Mouse (Mus musculus) brown adipose tissue, adult 24 weeks (tissue): ENCODE data around the gene Rorc. TPM values are rescaled to one million over a fixed set of nuclear protein-coding genes. Genes with fewer than 3 reads are reported as not detected.

Experiments used
- H3K27ac ChIP-seq: fragments of 200-500 bp; replicated peaks from 2 replicates; pipeline ENCODE4 v1.5.1; 2012; ENCODE audit warnings: low read depth, mild to moderate bottlenecking, low read length
- H3K4me1 ChIP-seq: fragments of 200-500 bp; 2 replicates; pipeline ENCODE4 v1.6.1; 2012; ENCODE audit warnings: low read length, mixed read lengths; ENCODE audit not compliant: control insufficient read depth, insufficient read depth, insufficient read length
- H3K4me3 ChIP-seq: fragments of 200-500 bp; 2 replicates; pipeline ENCODE4 v1.5.1; 2012; ENCODE audit warnings: low read depth, mild to moderate bottlenecking, low read length, moderate library complexity; ENCODE audit not compliant: insufficient read depth
- polyA plus RNA-seq: library from polyadenylated mRNA; stranded (reverse); fragments of >200 nt; gene quantifications from 2 replicates; pipeline ENCODE4 v1.2.4, GENCODE M21; 2012; ENCODE audit not compliant: missing spikeins, insufficient read depth, insufficient read length

Gene Rorc
- polyA plus RNA-seq, 1 experiment, result 40.2 TPM

- H3K4me3 ChIP-seq, result no peak overlapping the region
- no peak overlapping the region for H3K27ac ChIP-seq
- no peaks in the 10 kb centered on the region for H3K4me1 ChIP-seq
Measured at GRCm38 (mm10) chr3:94389420-94389819, 16.8 kb downstream of the Rorc start.

GRCm38 (mm10) chr3:94391001-94391400 is 18.4 kb downstream of the Rorc start:
- H3K4me3 ChIP-seq, result no peak overlapping the region
- H3K27ac ChIP-seq, result no peak overlapping the region
- H3K4me1 ChIP-seq, result no peaks in the 10 kb centered on the region

GRCm38 (mm10) chr3:94392128-94392527 is 19.5 kb downstream of the Rorc start:
- Histone ChIP-seq H3K4me1 (no peaks in the 10 kb centered on the region), H3K4me3 (no peak overlapping the region), H3K27ac (no peak overlapping the region)

GRCm38 (mm10) chr3:94393049-94393448 is 20.5 kb downstream of the Rorc start:
- no peaks in the 10 kb centered on the region for H3K4me1 ChIP-seq

GRCm38 (mm10) chr3:94396336-94396735 is 23.7 kb downstream of the Rorc start:
- Histone ChIP-seq H3K27ac (no peak overlapping the region), H3K4me3 (no peak overlapping the region), H3K4me1 (no peaks in the 10 kb centered on the region)

More at GRCm38 (mm10) chr3:94393049-94393448, 20.5 kb downstream of the Rorc start:
- Histone ChIP-seq H3K27ac (no peak overlapping the region), H3K4me3 (no peak overlapping the region)

- H3K4me3 ChIP-seq, result no peak overlapping the region
- H3K4me1 ChIP-seq, result no peaks in the 10 kb centered on the region
Measured at GRCm38 (mm10) chr3:94396851-94397250, 24.3 kb downstream of the Rorc start.

GRCm38 (mm10) chr3:94398217-94398616 is 25.6 kb downstream of the Rorc start, which contains the start of gene Lingo4:
Lingo4 (plus strand) TSS chr3:94398517.
- H3K4me1 ChIP-seq, result no peaks in the 10 kb centered on the region
- no peak within 1 kb of the TSS for H3K4me3 ChIP-seq
- no peak within 1 kb of the TSS for H3K27ac ChIP-seq

More at GRCm38 (mm10) chr3:94396851-94397250, 24.3 kb downstream of the Rorc start:
- no peak overlapping the region for H3K27ac ChIP-seq

GRCm38 (mm10) chr3:94398943-94399481 is 26.4 kb downstream of the Rorc start:
- H3K4me1 ChIP-seq, result no peaks in the 10 kb centered on the region
- H3K4me3 ChIP-seq, result no peak overlapping the region
- no peak overlapping the region for H3K27ac ChIP-seq

- H3K27ac ChIP-seq, result no peak overlapping the region
- H3K4me1 ChIP-seq, result no peaks in the 10 kb centered on the region
- no peak overlapping the region for H3K4me3 ChIP-seq
Measured at GRCm38 (mm10) chr3:94399663-94400310, 27.2 kb downstream of the Rorc start.

- Histone ChIP-seq H3K27ac (no peak overlapping the region), H3K4me3 (no peak overlapping the region), H3K4me1 (no peaks in the 10 kb centered on the region)
Measured at GRCm38 (mm10) chr3:94402451-94402850, 29.9 kb downstream of the Rorc start.

- no peak overlapping the region for H3K27ac ChIP-seq
- H3K4me3 ChIP-seq, result no peak overlapping the region
- no peaks in the 10 kb centered on the region for H3K4me1 ChIP-seq
Measured at GRCm38 (mm10) chr3:94404366-94405054, 31.9 kb downstream of the Rorc start.

- Histone ChIP-seq H3K27ac (no peak overlapping the region), H3K4me3 (no peak overlapping the region), H3K4me1 (no peaks in the 10 kb centered on the region)
Measured at GRCm38 (mm10) chr3:94405561-94405960, 33.0 kb downstream of the Rorc start.

- H3K27ac ChIP-seq, result no peak overlapping the region
- no peaks in the 10 kb centered on the region for H3K4me1 ChIP-seq
- H3K4me3 ChIP-seq, result peak overlapping the region; percentile 71
Measured at GRCm38 (mm10) chr3:94412530-94412929, 39.9 kb downstream of the Rorc start.

- Histone ChIP-seq H3K4me3 (peak within 1 kb of the TSS; percentile 71), H3K27ac (no peak within 1 kb of the TSS), H3K4me1 (no peaks in the 10 kb centered on the region)
Measured at GRCm38 (mm10) chr3:94413031-94413679, 40.6 kb downstream of the Rorc start, which contains the start of gene Tdrkh. Tdrkh (plus strand) TSS chr3:94413273.

- Histone ChIP-seq H3K4me1 (no peaks in the 10 kb centered on the region), H3K4me3 (no peak overlapping the region), H3K27ac (no peak overlapping the region)
Measured at GRCm38 (mm10) chr3:94430980-94431379, 58.4 kb downstream of the Rorc start.
